Mouse (Mus musculus): ENCODE measurements around the gene Tekt4.
A peak's percentile ranks its signal among the peaks of the same experiment; 100 is the strongest.

The Tekt4 gene

GRCm38 (mm10) chr17:25474330-25475077 is 20.1 kb downstream of the Tekt4 start:
- peak; percentile 72 for DNase-seq (ENCODE audit: low spot score)

- DNase-seq (ENCODE audit: low spot score) = peak; percentile 57
Observed at GRCm38 (mm10) chr17:25475946-25476744, 21.7 kb downstream of the Tekt4 start.

- no peak for DNase-seq (ENCODE audit: low spot score)
Observed at GRCm38 (mm10) chr17:25480152-25480551, 25.7 kb downstream of the Tekt4 start.

GRCm38 (mm10) chr17:25480820-25481219 is 26.4 kb downstream of the Tekt4 start:
- no peak for DNase-seq (ENCODE audit: low spot score)

- DNase-seq (ENCODE audit: low spot score) = no peak
Observed at GRCm38 (mm10) chr17:25482092-25482491, 27.7 kb downstream of the Tekt4 start.

GRCm38 (mm10) chr17:25497013-25497412 is 42.6 kb downstream of the Tekt4 start, which contains the start of gene Sstr5:
Gene Sstr5 (minus strand): TSS chr17:25497288.
- peak; percentile 20 for DNase-seq (ENCODE audit: low spot score)

- no peak for DNase-seq (ENCODE audit: low spot score)
Observed at GRCm38 (mm10) chr17:25502599-25502998, 48.2 kb downstream of the Tekt4 start.

GRCm38 (mm10) chr17:25507799-25508198 is 53.4 kb downstream of the Tekt4 start:
- DNase-seq (ENCODE audit: low spot score) = peak; percentile 72

- DNase-seq (ENCODE audit: low spot score) = peak; percentile 24
Observed at GRCm38 (mm10) chr17:25508860-25509577, 54.6 kb downstream of the Tekt4 start.

- no peak for DNase-seq (ENCODE audit: low spot score)
Observed at GRCm38 (mm10) chr17:25510074-25510830, 55.8 kb downstream of the Tekt4 start.

GRCm38 (mm10) chr17:25511876-25512275 is 57.5 kb downstream of the Tekt4 start:
- DNase-seq (ENCODE audit: low spot score) = no peak

GRCm38 (mm10) chr17:25514055-25514454 is 59.6 kb downstream of the Tekt4 start:
- DNase-seq (ENCODE audit: low spot score) = no peak

- no peak for DNase-seq (ENCODE audit: low spot score)
Observed at GRCm38 (mm10) chr17:25516315-25516714, 61.9 kb downstream of the Tekt4 start.

- DNase-seq (ENCODE audit: low spot score) = no peak
Observed at GRCm38 (mm10) chr17:25518144-25518543, 63.7 kb downstream of the Tekt4 start.

GRCm38 (mm10) chr17:25519511-25519910 is 65.1 kb downstream of the Tekt4 start:
- DNase-seq (ENCODE audit: low spot score) = no peak

- no peak for DNase-seq (ENCODE audit: low spot score)
Observed at GRCm38 (mm10) chr17:25520492-25520891, 66.1 kb downstream of the Tekt4 start.

GRCm38 (mm10) chr17:25522080-25522479 is 67.7 kb downstream of the Tekt4 start:
- DNase-seq (ENCODE audit: low spot score) = no peak

Measured in urinary bladder, postnatal 14 days (tissue).